Mouse (Mus musculus) thymus, postnatal 14 days (tissue): ENCODE results near the gene Gsk3a.

Source experiments
- DNase-seq: peaks from one replicate; pipeline ENCODE4 v3.0.0; 2021

The Gsk3a gene

DNA sequence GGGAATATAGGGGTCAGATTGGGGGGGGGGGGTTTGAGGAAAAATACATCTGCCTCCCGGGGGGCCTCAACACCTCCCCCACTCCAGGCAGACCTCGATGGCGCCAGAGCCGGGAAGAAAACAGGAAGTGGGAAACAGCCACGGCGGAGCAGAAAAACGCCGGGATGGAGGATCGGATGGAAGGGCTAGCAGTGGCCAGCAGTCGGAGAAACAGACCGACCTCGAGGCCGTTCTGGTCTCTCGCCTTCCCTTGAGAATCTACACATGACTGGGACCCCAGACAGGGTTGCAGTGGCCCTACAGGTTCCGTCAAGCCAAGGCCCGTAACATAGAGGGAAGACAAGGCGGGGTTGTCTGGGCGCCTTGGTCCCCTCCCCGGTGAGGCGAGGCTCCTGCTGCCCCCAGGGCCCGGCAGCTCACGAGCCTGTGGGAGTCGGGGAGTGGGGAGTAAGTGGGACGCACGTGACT lies 11.2 kb upstream of the Gsk3a start:
- no peak for DNase-seq

DNA sequence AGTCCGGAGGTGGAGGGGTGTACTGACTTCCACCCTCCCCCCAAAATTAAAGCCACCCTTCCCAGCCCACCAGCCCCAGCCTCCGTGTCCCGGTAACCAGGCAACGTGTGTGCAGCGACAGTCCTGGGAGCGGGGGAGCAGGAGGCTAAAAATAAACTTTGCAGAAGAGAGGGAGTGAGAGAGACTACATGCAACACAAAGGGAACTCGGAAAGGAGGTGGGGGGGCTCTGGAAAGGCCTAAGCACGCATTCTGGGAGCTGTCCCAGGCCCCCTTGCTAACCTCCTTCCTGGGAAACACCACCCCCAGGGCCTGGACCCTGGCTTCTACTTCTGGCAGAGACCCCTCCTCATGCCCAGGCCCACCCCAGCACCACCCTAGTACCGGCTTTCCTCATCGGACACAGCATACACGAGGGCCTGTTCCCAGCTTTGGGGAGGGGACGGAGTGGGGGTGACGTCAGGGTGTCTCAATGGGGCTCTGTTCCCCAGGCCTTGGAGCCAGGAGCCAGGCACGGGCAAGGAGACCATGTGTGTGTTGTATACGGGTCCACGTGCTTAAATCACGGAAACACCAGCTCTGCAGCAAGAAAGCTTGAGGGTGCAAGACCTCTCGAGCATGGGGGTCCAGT lies 10.5 kb upstream of the Gsk3a start:
- DNase-seq, result no peak

DNA sequence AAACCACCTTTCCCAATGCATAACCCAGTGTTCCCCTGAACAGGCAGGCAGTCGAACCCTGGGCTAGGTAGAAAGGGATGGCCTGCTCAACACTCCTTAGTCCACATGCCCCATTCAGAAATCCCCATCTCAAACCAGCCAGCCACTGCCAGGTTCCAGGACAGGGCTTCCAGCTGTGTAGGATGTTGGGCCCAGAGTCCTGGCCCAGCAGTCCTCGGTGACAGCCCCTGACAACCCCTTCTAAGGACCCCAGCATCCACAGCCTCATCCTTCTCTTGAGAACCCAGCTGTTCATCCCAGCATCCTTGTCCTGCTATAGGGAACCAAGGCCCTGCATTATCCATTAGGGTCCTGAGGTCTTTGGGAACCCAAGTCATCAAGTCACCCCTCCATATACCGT lies 9.8 kb upstream of the Gsk3a start:
- no peak for DNase-seq

DNA sequence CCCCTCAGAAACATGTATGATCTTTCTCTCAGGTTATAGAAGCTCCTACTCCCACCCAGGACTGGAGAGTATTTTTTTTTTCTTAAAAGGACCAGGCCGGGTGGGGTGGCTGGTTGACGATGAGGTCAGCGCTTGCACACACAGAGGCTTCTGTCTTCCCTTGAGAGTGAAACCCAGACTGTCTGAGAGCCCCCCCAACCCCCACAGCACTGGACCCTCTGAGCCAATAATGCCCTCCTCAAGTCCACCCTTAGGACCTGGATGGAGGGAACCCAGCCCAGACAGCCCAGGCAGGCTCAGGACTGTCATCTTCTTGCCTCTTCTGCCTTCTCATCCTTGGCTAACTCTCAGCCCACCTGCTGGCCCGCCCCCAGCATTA lies 9.1 kb upstream of the Gsk3a start:
- DNase-seq, result peak; percentile 15

DNA sequence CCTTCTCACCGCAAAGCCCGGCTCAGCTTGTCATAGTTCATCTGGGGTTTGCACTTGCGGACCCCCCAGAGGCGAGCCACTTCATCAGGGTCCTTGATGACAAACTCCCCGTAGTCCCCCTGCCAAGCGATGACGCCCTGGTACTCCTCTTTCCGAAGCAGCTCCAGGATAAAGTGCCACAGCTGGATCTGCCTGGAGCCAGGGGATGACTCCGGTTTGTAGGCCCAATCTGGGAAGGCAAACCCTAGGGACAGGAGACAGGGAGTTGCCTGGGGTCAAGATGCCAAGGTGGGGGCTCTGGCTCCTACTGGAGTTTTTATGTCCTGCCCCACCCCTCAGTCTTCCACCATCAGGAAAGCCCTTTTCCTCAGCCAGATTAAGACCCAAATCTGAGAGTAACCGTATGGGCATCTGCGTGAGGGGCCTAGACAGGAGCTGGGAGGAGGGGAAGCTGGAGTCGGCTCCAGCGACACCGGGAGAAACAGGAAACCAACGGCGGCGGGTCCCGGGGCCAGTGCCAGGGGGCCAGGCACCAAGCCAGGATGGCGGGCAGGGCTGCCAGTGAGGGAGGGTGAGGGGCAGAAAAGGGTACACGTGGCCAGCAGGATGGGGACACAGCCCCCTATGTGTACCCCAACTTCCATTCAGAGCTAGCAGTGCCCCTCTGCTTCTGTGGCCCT lies 8.6 kb upstream of the Gsk3a start:
- DNase-seq, result peak; percentile 18

GRCm38 (mm10) chr7:25244562-25245369 lies 7.1 kb upstream of the Gsk3a start:
- no peak for DNase-seq

DNA sequence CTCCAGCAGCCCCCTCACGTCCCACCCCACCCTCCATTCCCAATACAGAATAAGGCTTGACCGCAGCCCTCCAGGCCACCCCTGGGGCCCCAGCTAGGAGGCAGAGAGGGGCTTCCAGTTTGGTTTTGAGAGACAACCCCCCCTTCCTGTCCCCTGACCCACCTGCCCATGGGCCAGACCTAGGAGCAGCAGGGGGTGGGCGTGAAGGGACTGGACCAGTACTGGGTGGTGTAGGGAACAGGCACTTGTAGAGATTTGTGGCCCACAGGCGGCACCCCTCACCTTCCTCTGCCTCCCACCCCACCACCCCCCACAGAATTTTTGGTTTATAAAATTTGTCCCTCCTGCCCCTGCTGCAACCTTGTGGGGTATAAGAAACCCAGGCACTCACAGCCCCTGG lies 5.7 kb upstream of the Gsk3a start:
- DNase-seq, result no peak

DNA sequence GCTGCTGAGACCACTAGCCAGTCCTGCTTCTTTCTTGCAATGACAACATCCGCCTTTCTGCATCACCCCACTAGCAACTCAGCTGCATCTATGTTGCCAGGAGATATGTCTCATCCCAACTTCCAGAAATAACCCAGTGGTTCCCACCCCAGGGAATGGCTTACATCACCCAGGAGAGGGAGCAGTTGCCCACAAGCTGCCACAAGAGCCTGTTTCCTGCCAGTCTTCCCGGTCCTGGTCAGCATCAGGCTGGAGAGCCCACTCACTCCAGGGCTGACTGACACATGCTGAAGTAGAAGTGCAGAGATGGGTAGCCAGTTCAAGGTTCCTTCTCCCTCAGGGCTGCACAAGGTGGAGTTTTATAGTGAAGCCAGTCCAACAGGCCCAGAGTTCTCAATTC lies 3.4 kb upstream of the Gsk3a start:
- no peak for DNase-seq

DNA sequence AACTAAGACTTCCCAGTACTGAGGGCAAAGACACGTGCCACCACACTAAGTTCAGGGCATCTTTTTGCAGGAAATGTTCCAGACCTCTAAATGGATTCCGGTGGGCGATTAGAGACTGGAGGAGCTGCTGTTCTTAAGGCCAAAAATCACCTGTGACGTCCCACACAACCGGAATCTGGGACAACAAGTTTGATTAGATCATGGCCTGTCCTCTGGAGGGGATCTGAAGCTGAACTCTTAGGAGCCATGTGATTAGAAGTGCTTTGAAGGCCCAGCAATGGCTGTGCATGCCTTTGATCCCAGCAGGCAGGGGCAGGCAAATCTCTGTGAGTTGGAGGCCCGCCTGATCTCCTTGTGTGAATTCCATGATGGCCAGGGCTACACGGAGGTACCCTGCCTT lies 3.0 kb upstream of the Gsk3a start:
- no peak for DNase-seq

DNA sequence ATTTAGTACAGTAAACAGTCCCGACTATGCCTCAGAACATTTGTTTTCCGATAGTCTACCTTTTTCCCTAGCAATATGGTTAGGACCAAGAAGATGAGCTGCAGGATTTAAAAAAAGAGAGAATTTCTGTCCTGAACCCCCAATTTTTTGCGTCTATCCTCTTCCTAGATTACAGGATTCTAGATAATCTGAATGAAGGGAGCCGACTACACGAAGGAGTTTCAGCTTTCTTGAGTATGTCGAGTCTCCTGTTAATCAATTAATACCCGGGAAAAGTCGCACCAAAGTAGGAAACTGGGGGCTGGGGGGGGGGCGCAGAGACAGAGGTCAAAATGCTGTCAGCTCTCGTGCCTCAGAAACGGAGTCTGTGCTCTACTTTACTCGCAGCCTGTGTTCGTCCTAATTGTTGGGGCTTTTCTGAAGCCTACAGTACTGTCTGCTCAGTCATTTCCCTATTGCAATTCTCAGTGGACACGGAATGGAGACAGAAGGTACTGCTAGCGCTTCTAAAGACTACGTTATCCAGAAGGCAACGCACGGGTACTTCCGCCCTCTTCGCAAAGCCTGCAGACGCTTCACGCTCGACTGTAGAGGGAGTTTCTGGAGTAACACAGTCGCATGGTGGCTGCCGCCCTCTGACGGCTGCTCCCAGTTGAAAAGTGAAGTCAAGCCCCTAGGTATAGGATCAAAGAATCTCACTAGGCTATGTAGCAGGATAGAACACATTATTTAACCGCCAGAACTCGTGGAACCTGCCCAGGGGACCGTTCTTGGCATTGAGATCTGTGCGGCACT lies 1.4 kb upstream of the Gsk3a start:
- peak; percentile 90 for DNase-seq

DNA sequence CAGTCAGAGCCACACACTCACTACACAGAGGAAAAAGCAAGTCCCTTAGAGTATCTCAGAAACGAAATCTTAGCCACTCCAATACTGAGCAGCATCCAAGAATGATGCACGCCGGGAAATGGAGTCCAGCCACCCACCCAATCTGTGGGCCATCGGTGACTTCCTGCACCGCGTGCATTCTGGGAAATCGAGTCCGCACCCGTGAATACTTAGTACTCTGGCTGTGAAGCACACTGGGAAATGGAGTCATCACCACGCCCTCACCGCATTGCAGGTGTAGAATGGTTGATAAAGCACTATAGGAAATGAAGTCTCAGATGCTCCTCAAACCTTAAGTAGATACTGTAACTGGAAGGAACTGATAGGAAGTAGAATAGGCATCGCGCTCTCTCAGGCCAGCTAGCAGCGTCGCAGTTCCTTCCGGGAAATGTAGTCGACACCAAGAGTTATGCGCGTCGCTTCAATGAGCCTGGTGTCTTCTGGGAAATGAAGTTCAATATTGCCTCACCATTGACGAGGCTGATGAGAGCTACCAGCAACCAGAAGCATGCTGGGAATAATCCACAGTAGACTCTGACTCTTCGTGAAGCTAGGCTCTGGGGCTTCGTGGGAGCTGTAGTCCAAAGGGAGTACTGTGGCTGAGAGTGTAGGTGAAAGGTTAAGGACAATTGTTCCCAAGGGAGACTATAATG lies 510 bp upstream of the Gsk3a start:
- DNase-seq, result peak; percentile 91

DNA sequence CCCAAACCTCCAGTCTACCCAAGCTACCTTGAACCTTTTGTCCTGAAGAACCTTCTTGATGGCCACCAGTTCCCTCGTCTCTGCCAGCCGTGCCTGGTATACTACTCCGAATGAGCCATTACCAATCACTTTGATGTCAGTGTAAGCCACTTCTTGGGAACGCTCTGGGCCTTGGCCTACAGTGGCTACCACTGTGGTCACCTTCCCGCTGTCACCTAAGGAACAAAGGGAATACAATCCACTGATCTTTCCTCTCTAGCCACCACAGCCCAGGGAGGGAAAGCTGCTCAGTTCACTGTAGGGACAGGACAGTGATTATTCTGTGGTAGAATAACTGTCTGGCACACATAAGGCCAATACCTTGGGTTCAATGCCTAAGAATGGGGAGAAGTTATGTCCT lies 2.1 kb downstream of the Gsk3a start:
- DNase-seq, result no peak

GRCm38 (mm10) chr7:25233061-25233460 lies 4.6 kb downstream of the Gsk3a start:
- DNase-seq, result peak; percentile 80

DNA sequence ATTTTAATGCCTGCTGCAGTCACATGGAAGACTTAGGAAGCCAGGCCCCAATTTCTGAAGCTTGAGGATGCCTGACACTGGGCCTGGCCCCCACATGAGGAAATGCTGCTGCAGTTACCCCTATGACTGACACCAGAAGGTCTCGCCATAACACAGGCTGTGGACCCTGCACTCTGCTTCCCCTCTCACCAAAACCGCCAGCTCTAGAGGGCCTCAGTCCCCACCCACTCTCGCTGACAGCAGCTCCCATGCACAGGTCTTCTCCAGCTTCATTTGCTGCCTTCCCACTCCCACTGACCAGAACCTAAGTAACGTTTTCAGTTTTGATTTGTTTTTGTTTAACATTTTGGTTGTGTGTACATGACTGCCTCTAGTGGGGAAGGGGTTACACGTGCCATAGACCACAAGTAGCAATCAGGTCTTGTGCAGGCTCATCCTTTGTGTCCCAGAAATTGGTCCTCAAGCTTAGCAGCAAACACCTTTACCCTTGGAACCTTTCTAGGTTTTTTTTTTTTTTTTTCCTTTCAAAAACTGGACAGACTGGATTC lies 5.5 kb downstream of the Gsk3a start:
- peak; percentile 57 for DNase-seq

DNA sequence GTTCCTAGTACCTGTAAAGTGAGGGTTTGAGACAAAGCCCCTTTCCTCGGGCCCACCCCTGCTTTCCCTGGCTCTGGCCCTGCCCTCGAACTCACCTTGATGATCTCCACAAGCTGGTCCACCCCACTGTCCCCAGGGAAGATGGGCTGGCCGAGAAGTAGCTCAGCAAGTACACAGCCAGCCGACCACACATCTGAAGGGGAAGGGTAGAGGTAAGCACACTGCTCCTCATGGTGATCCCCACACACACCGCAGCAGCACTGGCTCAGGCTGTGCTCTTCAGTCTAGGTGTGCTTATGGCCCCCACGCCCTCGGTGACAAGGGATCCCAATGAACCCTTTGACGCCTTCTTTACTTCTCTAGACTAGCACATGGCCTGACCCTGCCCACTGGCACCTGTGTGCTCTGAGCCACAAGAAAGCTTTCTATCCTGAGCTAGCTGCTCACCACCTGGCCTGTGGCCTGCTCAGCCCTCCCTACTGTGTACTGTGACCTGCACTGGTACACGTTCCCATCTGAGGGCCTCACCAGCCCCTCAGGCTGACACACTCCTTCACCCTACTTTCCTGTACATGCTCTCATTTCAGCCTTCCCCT lies 6.9 kb downstream of the Gsk3a start:
- DNase-seq, result peak; percentile 58

DNA sequence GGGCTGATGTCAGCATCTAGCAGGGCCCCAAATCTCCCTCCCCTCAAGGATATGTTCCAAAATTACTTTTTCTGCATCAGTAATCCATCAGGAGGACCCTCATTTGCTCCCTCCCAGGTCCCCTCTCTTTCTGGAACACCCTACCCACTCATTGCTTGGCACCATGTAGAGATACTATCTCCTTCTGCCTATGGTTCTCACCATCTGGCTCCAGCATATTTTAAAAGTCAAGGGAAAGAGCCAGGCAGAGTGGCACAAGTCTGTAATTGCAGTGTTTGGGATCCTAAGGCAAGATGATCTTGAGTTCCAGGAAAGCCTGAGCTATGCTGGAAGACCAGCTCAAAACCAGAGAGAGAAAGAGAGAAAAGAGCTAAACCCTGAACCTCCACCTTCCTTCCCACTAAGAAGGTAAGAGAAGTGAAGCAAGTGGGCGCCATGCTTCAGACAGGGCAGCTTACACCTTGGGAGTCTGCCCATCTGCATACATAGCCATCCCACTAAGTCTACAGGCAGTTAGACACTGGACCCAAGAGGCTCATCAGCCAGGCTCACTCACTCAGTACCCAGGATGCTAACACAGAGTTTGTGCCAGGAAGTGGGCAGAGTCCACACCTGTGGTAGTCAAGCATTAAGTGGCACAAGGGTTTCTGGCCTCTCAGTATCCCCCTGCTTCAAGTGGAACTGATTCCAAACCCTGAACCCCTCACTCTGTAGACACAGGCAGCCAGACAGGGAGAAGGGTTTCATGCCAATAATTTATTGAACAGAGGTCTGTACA lies 9.9 kb downstream of the Gsk3a start:
- DNase-seq, result no peak

DNA sequence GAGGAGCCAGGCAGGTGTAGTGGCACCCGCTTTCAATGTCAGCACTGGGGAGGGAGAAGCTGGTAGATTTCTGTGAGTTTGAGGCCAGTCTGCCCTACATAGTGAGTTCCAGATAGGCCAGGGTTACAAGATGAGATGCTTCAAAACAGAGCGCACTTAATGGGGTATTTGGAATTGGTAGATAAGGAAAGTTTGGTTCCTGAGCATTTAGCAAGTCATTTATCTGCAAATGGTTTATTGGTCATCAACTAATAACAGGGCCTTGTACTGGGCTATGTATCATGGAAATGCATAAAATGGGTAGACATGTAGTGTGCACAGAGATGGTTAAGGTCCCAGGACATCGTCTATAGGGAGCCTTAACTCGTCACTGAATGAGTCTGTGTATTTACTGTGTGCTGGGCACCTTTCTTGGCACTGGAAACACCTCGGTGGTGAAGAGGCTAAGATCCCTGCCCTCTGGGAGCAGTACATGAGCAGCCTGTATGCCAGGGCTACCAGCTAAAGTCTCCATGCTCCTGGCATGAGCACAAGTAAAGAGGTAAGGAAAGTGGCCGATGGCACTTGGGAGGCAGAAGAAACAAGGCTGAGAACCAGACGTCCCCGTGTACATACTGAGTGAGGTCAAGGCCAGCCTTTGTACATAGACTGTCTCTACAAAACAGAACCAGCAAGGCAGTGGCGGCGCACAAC lies 15.2 kb downstream of the Gsk3a start:
- no peak for DNase-seq

- DNase-seq, result peak; percentile 99
These were observed 16.4 kb downstream of the Gsk3a start, which contains the start of gene Zfp526 for GRCm38 (mm10) chr7:25221102-25221883. Zfp526 (plus strand) TSS chr7:25221425.

GRCm38 (mm10) chr7:25220457-25221101 lies 17.1 kb downstream of the Gsk3a start, which contains the start of gene Dedd2:
Dedd2 (minus strand) TSS chr7:25220615.
- DNase-seq, result peak; percentile 45
